Mouse (Mus musculus) adrenal gland, adult 18-20 months (tissue): ENCODE measurements around the gene Dbt. TPM values are rescaled to one million over a fixed set of nuclear protein-coding genes. Genes with fewer than 3 reads are reported as not detected.
"Not testable (repeated sequence)": the region's sequence is repeated elsewhere in the genome, so short reads cannot be mapped to it uniquely, and the experiment has no call there.

Source experiments
- DNase-seq, 2 experiments: peaks; one replicate each; pipeline ENCODE4 v3.0.0; 2021 to 2022; ENCODE audit warnings: low spot score in 2 of 2
- total RNA-seq, 2 experiments: library from RNA; stranded (reverse); gene quantifications; 1 replicate in 1 of 2; 2 replicates in 1 of 2; pipeline ENCODE4 v1.2.3; 2021

Gene Dbt
- total RNA-seq, 2 experiments from 2014 or later: 65.6 to 74.1 TPM

DNA sequence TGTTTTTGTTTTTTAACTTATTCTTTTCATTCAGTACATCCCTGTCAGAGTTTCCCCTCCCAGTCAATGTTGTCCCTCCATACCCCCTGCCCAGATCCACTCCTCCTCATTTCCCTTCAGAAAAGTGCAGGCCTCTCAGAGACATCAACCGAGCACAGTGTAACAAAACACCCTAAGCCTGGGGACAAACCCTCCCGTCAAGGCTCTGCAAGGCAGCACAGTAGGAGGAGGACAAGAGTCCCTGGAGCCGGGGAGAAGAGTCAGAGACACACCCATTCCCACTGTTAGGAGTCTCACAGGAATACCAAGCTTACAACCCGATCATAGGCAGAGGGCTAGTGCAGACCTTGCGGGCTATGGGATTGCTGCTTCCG is 24.3 kb downstream of the Dbt start:
- no peak for DNase-seq

DNA sequence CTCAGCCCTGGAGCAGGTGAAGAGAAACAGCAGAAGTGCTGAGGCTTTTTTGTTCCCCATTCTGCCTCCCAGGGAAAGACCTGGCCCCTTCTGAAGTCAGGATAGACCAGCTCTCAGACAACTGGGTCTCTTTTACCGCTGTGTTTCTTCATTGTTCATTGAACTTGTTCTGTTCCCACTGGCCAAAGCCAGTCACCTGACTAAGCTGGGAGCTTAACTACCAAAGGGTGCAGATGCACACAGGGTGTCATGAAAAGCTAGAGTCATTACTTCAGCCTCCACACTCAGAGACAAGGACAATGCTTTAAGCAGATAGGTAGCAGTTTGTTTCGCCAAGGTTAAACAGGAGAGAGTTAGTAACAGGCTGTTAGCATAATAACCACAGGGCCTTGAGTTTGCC is 29.2 kb downstream of the Dbt start:
- no peak for DNase-seq

DNA sequence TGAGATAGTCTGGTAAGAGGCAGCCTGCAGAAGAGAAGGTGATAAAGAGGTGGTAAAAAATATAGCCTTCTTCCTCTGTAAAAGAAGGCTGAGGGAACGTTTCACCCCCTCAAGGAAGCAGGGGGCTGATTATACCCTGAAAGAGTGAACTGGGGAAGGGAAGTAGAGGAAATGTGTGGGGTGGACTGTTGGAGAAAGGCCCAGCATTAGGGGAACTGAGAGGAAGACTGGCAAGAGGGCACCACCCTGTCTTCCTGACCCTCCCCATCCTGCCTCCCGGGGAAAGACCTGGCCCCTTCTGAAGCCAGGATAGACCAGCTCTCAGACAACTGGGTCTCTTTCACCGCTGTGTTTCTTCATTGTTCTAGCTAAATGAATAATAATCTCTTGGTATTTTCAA is 29.7 kb downstream of the Dbt start:
- no peak for DNase-seq

DNA sequence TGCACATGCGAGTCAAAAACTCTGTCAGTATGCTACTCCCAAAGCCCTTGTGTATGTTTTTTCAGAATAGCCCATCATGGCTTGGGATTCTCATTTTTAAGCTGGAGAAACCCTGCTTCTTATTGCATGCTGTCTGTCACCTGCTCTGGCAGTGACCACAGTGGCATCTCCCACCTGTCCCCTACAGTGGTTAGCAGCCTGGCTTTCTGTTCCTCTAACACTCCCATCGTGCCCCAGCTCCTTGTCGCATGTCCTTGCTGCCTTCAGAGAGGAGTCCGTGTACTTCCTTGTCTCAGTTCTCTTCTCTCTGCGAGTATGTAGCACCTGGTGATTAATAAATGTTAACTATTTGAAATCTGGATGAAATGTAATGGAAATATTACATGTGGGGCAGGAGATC is 34.6 kb downstream of the Dbt start:
- no peak for DNase-seq

DNA sequence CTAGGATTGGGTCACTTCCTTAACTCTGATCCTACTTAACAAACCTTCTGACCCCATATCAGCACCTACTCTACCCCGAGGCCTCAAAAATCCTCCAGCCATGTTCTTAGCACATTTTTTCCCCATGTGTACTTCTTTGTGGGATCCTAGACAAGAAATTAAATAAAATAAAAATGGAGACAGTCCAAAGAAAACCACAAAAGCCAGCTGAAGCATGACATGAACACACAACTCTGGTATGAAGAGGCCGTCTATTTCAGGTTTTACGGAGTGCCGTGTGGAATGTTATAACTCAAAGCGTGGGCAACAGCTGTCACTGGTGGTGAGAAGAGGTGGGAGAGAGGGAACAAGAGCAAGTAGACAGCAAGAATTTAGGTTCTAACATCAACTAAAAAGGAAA is 38.5 kb downstream of the Dbt start:
- DNase-seq: no peak

DNA sequence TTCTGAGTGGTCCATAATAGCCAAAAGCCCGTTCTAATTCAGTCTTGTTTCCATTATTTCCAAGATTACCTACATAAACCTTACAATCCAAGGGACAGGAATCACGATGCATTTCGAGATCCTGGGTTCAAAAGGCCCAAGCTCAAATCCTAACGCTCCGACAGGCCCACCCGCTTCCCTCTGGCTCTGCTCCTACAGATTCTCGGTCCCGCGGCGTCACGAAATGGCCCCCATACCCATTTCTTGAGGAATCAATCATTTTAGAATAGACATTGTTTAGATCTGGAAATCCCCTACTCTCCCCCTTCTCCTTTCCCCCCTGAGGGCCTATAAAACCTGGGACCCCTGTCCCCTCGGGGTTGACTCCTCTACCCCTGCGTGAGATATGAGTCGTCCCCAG is 48.4 kb downstream of the Dbt start:
- DNase-seq: not testable (repeated sequence)

DNA sequence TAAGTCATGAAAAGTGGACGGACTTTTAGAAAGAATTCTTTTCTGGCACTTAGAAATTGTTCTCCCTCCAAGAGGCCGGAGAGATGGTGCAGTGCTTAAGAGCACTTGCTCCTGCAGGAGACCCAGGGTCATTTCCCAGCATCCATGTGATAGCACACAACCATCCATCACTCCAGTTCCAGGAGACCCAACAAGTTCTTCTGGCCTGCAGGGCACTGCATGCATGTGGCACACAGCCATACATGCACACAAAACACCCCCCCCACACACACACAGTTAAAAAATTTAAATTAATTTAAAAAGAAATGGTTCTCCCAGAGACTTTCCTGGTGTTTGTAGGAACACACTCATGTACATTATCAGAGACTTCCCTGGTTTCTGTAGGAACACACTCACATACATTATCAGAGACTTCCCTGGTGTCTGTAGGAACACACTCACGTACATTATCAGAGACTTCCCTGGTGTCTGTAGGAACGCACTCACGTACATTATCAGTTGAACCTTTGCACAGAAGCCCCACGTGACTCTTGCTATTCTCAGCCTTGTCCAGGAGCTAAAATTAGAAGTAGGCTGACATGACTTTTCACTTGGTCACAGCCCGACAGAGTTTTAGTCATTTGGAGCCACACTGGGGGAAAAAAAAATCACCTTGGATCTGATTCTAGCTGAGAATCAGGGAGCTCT is 49.7 kb downstream of the Dbt start, which contains the start of gene Lrrc39:
Gene Lrrc39, plus strand, starts transcription at position 566 of the 687 bp plus-strand sequence.
- DNase-seq: no peak

DNA sequence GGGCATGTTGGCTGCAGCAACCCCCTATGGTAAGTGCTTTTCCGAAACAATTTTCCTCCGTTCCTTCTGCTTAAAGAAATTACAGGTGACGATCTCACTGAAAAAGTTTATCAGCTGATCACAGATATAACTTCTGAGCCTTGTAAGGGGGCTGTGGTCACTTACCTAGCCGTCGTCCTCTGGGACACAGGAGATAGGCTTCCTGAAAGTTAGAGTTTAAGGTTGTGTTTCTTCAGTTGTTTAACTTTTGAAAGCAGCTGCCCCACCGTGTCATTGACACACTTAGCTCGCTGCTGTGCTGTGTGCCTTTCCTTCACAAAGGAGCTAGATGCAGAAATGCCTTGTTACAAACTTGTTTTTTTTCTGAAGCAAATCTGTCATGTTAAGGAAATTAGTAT is 50.2 kb downstream of the Dbt start:
- DNase-seq: no peak

DNA sequence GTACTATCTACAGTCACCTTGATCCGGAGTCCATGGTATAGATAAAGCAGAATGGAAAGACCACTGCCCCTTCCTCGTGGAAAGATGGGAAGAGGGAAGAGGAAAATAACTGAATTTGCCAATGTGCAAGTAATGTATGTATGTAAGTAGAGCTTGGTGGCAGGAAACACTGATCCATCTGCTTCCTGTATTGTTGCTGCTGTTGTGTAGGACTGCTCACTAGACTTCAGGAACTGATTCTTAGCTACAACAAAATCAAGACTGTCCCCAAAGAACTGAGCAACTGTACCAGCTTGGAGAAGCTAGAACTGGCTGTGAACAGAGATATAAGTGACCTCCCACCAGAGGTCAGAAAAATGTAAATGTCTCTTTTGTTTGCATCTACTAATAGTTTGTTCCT is 57.8 kb downstream of the Dbt start:
- DNase-seq: no peak

DNA sequence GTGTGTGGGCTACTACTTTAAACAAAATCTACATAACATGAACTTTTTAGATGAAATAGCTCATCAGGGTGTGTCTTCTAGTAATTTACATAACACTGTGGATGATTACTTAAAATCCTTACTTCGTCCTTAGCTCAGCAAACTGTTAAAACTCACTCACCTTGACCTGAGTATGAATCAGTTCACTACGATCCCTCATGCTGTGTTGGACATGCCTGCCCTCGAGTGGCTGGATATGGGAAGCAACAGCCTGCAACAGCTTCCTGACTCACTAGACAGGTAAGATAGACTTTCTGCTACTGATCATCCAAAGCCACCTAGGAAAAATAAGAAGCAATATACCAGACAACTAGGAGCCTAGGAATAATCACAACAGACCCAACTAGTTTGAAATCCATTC is 64.4 kb downstream of the Dbt start:
- DNase-seq: no peak

DNA sequence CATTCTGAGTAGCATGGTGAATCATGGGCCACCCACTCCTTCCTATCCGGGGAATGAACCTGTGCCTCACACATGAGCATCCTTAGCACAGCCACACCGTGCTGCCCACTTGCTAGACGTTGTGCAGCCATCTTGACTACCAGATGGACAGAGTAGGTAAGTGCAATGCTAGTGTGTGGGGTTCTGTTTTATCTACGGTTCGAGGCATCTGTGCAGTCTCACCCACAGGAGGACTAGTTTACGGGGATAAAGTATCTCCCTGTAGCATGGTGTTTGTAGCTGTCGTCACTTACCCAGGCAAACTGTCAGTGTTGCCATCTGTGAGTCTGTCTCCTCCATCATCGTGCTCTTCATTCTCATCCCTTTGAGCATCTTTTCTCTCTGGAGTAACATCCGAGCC is 69.3 kb downstream of the Dbt start:
- DNase-seq: no peak

DNA sequence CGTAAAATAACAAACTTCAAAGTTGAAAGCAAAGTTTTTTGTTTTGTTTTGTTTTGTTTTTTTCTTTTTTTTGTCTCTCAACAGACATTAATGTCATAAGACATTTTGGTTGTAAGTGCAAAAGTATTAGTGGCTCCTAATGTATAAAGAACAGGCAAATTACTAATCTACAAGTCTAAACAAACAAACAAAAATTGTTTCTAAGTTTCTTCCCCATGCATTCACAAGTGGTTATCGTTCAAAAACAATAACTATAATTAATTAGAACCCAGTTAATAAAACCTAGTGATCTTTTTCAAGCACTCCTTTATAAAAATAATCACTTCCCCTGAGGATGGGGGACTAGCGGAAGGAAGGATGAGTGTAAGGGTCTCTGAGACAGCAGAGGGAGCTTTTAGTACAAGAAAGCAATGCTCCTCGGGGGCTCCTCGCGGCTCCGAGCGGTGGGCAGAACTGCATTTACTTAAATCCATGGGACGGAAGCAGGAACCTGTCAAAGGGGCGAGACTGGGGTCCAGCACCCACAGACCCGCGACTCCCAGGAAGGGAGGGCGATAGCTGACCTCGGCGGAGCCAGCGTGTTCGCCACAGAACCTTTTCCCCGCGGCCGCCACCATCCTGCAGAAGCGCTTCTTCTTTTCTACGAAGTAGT is 81.3 kb downstream of the Dbt start:
- no peak for DNase-seq

DNA sequence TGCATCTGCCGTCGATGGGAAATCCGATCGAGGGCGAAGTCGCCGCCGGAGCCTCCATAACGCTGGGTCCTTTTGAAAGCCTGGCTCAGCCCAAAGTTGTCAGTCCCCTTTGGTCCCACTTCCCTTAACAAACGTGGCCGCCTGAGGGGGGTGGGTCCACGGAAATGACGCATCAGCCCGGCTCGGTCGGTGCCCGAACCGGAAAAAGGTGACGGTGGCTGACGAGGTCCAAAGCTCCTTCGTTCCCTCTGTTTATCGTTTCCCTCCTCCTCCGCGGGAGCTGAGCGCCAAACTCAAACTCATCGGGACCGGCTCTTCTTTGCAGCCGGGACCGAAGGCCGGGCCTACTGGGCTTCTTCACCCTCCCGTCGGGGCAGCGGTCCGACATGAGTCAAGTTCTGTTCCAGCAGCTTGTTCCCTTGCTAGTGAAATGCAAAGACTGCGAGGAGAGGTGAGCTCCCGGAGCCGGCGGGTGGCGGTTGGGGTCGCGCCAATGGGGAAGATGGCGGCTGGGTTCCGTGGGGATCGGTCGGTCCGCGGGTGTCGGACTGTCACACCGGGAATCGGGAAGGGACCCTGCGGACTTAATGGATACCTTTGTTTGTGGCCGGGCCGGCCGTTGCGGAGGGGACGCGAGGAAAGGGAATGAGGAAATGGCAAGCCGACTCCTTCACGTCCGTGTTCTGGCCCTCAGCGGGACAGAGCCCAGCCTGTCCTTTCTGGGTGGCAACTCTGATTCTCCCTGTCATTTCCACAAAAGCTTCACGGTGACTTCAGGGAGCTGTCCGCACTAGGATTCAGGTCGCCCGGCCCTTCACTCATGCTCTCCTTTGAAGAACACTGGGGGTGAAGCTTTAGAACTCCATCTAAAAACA is 82.1 kb downstream of the Dbt start, which contains the start of gene Sass6:
Gene Sass6, plus strand, starts transcription at position 255 of the 875 bp plus-strand sequence.
- peak; percentile 97 to 98 for DNase-seq

DNA sequence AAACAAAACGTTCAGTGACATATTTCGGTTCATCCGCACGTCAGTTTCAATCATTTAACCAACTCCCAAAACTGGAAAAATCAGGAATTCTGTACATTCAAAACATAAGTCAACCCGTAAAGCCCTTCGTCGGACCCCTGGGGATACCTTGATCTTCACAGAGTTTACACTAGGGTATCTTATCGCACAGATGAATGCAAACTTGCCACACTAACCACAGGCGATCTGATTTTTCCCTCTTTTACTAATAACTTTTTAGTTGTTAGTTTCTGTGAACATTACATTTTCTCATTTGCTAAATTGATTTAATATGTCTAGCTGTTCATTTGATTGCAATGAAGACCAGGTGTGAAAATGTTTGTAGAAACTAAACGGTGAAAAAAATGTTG is 82.7 kb downstream of the Dbt start:
- DNase-seq: no peak

Other genes with a start within 250 kb of the Dbt start
- 1 to 10 TPM; 8.3 to 9.7 TPM for gene Cdc14a, start 89.0 kb upstream of the Dbt start, total RNA-seq
- gene Rtca, start 4.9 kb upstream of the Dbt start, total RNA-seq: 10 to 100 TPM; 30.6 to 32.4 TPM
- gene Lrrc39, start 49.9 kb downstream of the Dbt start, total RNA-seq: 1 to 10 TPM; 1.8 to 9.0 TPM
- 1 to 10 TPM; 1.4 to 1.9 TPM for gene Sass6, start 81.9 kb downstream of the Dbt start, total RNA-seq
- gene Trmt13, start 101.5 kb downstream of the Dbt start, total RNA-seq: 10 to 100 TPM; 10.2 to 12.7 TPM
- 10 to 100 TPM; 51.6 to 64.6 TPM for gene Mfsd14a, start 149.6 kb downstream of the Dbt start, total RNA-seq
- not detected for gene Gm43191, start 168.2 kb downstream of the Dbt start, total RNA-seq
- gene Slc35a3, start 199.8 kb downstream of the Dbt start, total RNA-seq: 10 to 100 TPM; 18.6 to 24.4 TPM